8 mouse cellular contexts compared by ENCODE assay signal in genomic region chr8:84832759-84833742, GRCm38 (mm10). TPM values are rescaled to one million over a fixed set of nuclear protein-coding genes. Genes with fewer than 3 reads are reported as not detected.
DNase-seq lines count a peak whose midpoint lies in the region; ATAC-seq and TF ChIP-seq lines count a peak whose summit lies in the region.

No protein-coding gene starts in this region.

- TF ChIP-seq POLR2A in small intestine, adult 2 months (IDR thresholded peaks at IDR 0.05; ENCODE audit: low read depth, low read length): no peak

- H3K4me3 ChIP-seq in lung, embryonic 15.5 days: peak overlapping the region; percentile 70
- peak overlapping the region; percentile 95 for H3K4me3 ChIP-seq in embryonic facial prominence, embryonic 15.5 days (replicated peaks)
- H3K4me3 ChIP-seq in limb, embryonic 11.5 days (ENCODE audit: low read depth, low read length): peak overlapping the region; percentile 98
- peak overlapping the region; percentile 99 for H3K4me3 ChIP-seq in small intestine, adult 2 months (ENCODE audit: low read depth, low read length)

- no peak for ATAC-seq in lung, embryonic 15.5 days (ENCODE audit: borderline replicate concordance, extremely low read depth, low FRiP score, low TSS enrichment)
- ATAC-seq in embryonic facial prominence, embryonic 15.5 days (ENCODE audit: insufficient number of reproducible peaks, low FRiP score, low TSS enrichment, low read depth): no peak
- ATAC-seq in limb, embryonic 11.5 days (ENCODE audit: insufficient number of reproducible peaks, low FRiP score, low TSS enrichment, low read depth): no peak

- H3K9me3 ChIP-seq in lung, embryonic 15.5 days: no peaks in the 10 kb centered on the region
- H3K9me3 ChIP-seq in embryonic facial prominence, embryonic 15.5 days (replicated peaks): no peaks in the 10 kb centered on the region
- H3K9me3 ChIP-seq in limb, embryonic 11.5 days (ENCODE audit: control insufficient read depth, low read length): no peaks in the 10 kb centered on the region

- no peak for TF ChIP-seq CTCF in small intestine, adult 2 months (IDR thresholded peaks at IDR 0.05; ENCODE audit: extremely low read depth, insufficient read length, insufficient replicate concordance, low read depth, low read length)

- H3K4me2 ChIP-seq in lung, embryonic 15.5 days: peak overlapping the region; percentile 63
- peak overlapping the region; percentile 54 for H3K4me2 ChIP-seq in embryonic facial prominence, embryonic 15.5 days (replicated peaks)
- peak overlapping the region; percentile 55 for H3K4me2 ChIP-seq in limb, embryonic 11.5 days (ENCODE audit: low read depth, severe bottlenecking)

- peaks cover 40% of the 10 kb centered on the region for H3K4me1 ChIP-seq in lung, embryonic 15.5 days
- peaks cover 46% of the 10 kb centered on the region for H3K4me1 ChIP-seq in embryonic facial prominence, embryonic 15.5 days
- peaks cover 23% of the 10 kb centered on the region for H3K4me1 ChIP-seq in limb, embryonic 11.5 days (ENCODE audit: control insufficient read depth, insufficient read depth, low read length)
- H3K4me1 ChIP-seq in small intestine, adult 2 months (ENCODE audit: control insufficient read depth, insufficient read depth, insufficient read length, low read length): peaks cover 3% of the 10 kb centered on the region; the same call in 1 of the 2 replicates

- DNase-seq in lung, postnatal 36 days: no peak
- DNase-seq in limb, embryonic 11.5 days (ENCODE audit: low spot score): no peak
- no peak for DNase-seq in spleen, adult 12 weeks (ENCODE audit: low spot score)
- no peak for DNase-seq in cerebellum, adult 9-11 months
- no peak for DNase-seq in frontal cortex, postnatal 14 days (ENCODE audit: low spot score in 2 of 2)

- H3K9ac ChIP-seq in lung, embryonic 15.5 days: peak overlapping the region; percentile 90
- H3K9ac ChIP-seq in embryonic facial prominence, embryonic 15.5 days: peak overlapping the region; percentile 100
- H3K9ac ChIP-seq in limb, embryonic 11.5 days (ENCODE audit: low read length): peak overlapping the region; percentile 97

- peaks cover 43% of the 10 kb centered on the region for H3K36me3 ChIP-seq in lung, embryonic 15.5 days
- peaks cover 43% of the 10 kb centered on the region for H3K36me3 ChIP-seq in embryonic facial prominence, embryonic 15.5 days
- H3K36me3 ChIP-seq in limb, embryonic 11.5 days (ENCODE audit: control insufficient read depth, insufficient read depth, low read length): peaks cover 33% of the 10 kb centered on the region
- peaks cover 38% of the 10 kb centered on the region for H3K36me3 ChIP-seq in small intestine, adult 2 months (ENCODE audit: control insufficient read depth, insufficient read depth, low read length)

- no peaks in the 10 kb centered on the region for H3K27me3 ChIP-seq in lung, embryonic 15.5 days
- H3K27me3 ChIP-seq in embryonic facial prominence, embryonic 15.5 days: no peaks in the 10 kb centered on the region
- no peaks in the 10 kb centered on the region for H3K27me3 ChIP-seq in limb, embryonic 11.5 days (ENCODE audit: control insufficient read depth, insufficient read depth, low read length)
- H3K27me3 ChIP-seq in small intestine, adult 2 months (ENCODE audit: control insufficient read depth, insufficient read depth, low read length): no peaks in the 10 kb centered on the region

- 55% methylated on average over 10 of the region's 10 CpGs for WGBS in lung, embryonic 15.5 days
- WGBS in embryonic facial prominence, embryonic 15.5 days: 58% methylated on average over 10 of the region's 10 CpGs
- 69% methylated on average over 10 of the region's 10 CpGs for WGBS in limb, embryonic 11.5 days
- 34% methylated on average over 10 of the region's 10 CpGs for WGBS in small intestine, adult 2 months

- H3K27ac ChIP-seq in lung, embryonic 15.5 days: peak overlapping the region; percentile 89
- H3K27ac ChIP-seq in embryonic facial prominence, embryonic 15.5 days (replicated peaks): peak overlapping the region; percentile 97
- H3K27ac ChIP-seq in limb, embryonic 11.5 days (replicated peaks; ENCODE audit: low read depth, low read length): peak overlapping the region; percentile 93; the same call in 1 of the 2 replicates
- H3K27ac ChIP-seq in small intestine, adult 2 months (ENCODE audit: insufficient read depth, low read depth, low read length): 0 out of 2 replicates have a peak overlapping the region, but pooled peaks have one; percentile 12

RNA-seq across cellular contexts. Expression of gene Gadd45gip1, which starts 1.7 kb away (rescaled TPM):
- 43.4 and 47.0 TPM in 2 replicates for polyA plus RNA-seq in lung, embryonic 15.5 days (2015; fragmentation: Nextera tagmentation; extraction: Ambion mirVana)
- 46.5 TPM in 2 replicates for polyA plus RNA-seq in embryonic facial prominence, embryonic 15.5 days (2015; fragmentation: Nextera tagmentation; extraction: Ambion mirVana)
- 45.0 and 46.7 TPM in 2 replicates for polyA plus RNA-seq in limb, embryonic 11.5 days (2014; fragmentation: Nextera tagmentation; extraction: Ambion mirVana)
- 50.5 and 64.1 TPM in 2 replicates for polyA plus RNA-seq in small intestine, adult 2 months (2012; rRNA removed)

RNA-seq across cellular contexts. Expression of gene Rad23a, which starts 7.4 kb away (rescaled TPM):
- 112 and 127 TPM in 2 replicates for polyA plus RNA-seq in lung, embryonic 15.5 days (2015; fragmentation: Nextera tagmentation; extraction: Ambion mirVana)
- polyA plus RNA-seq in embryonic facial prominence, embryonic 15.5 days (2015; fragmentation: Nextera tagmentation; extraction: Ambion mirVana): 104 and 110 TPM in 2 replicates
- polyA plus RNA-seq in limb, embryonic 11.5 days (2014; fragmentation: Nextera tagmentation; extraction: Ambion mirVana): 93.1 and 93.4 TPM in 2 replicates
- 26.4 and 47.5 TPM in 2 replicates for polyA plus RNA-seq in small intestine, adult 2 months (2012; rRNA removed)

RNA-seq across cellular contexts. Expression of gene Dand5, which starts 10.4 kb away (rescaled TPM):
- polyA plus RNA-seq in lung, embryonic 15.5 days (2015; fragmentation: Nextera tagmentation; extraction: Ambion mirVana): 6.0 and 6.3 TPM in 2 replicates
- polyA plus RNA-seq in embryonic facial prominence, embryonic 15.5 days (2015; fragmentation: Nextera tagmentation; extraction: Ambion mirVana): 8.4 and 8.9 TPM in 2 replicates
- 3.6 and 3.9 TPM in 2 replicates for polyA plus RNA-seq in limb, embryonic 11.5 days (2014; fragmentation: Nextera tagmentation; extraction: Ambion mirVana)
- polyA plus RNA-seq in small intestine, adult 2 months (2012; rRNA removed): 0.98 and 2.1 TPM in 2 replicates

RNA-seq across cellular contexts. Expression of gene Calr, which starts 13.7 kb away (rescaled TPM):
- 1,037 and 1,080 TPM in 2 replicates for polyA plus RNA-seq in lung, embryonic 15.5 days (2015; fragmentation: Nextera tagmentation; extraction: Ambion mirVana)
- 975 and 998 TPM in 2 replicates for polyA plus RNA-seq in embryonic facial prominence, embryonic 15.5 days (2015; fragmentation: Nextera tagmentation; extraction: Ambion mirVana)
- polyA plus RNA-seq in limb, embryonic 11.5 days (2014; fragmentation: Nextera tagmentation; extraction: Ambion mirVana): 854 and 918 TPM in 2 replicates
- 82.6 and 120 TPM in 2 replicates for polyA plus RNA-seq in small intestine, adult 2 months (2012; rRNA removed)

RNA-seq across cellular contexts. Expression of gene Farsa, which starts 23.7 kb away (rescaled TPM):
- 96.9 and 98.9 TPM in 2 replicates for polyA plus RNA-seq in lung, embryonic 15.5 days (2015; fragmentation: Nextera tagmentation; extraction: Ambion mirVana)
- 94.5 and 99.8 TPM in 2 replicates for polyA plus RNA-seq in embryonic facial prominence, embryonic 15.5 days (2015; fragmentation: Nextera tagmentation; extraction: Ambion mirVana)
- 99.9 and 105 TPM in 2 replicates for polyA plus RNA-seq in limb, embryonic 11.5 days (2014; fragmentation: Nextera tagmentation; extraction: Ambion mirVana)
- 20.2 and 29.1 TPM in 2 replicates for polyA plus RNA-seq in small intestine, adult 2 months (2012; rRNA removed)

Comparison
In these comparisons a context has a peak if more than half of its experiments do, and no peak if none do; other contexts are left out.
1. H3K27ac ChIP-seq: peak in every context shown above with its lines; median percentile 97 in embryonic facial prominence, embryonic 15.5 days; 93 in limb, embryonic 11.5 days; 89 in lung, embryonic 15.5 days; 12 in small intestine, adult 2 months.